Mouse (Mus musculus) retina, postnatal 7 days (tissue): ENCODE data around the gene Ctnnbip1.

Experiments used
- DNase-seq: peaks from one replicate; pipeline ENCODE4 v3.0.0-alpha.2; 2012; ENCODE audit warnings: low read depth, low spot score

Gene Ctnnbip1

DNA sequence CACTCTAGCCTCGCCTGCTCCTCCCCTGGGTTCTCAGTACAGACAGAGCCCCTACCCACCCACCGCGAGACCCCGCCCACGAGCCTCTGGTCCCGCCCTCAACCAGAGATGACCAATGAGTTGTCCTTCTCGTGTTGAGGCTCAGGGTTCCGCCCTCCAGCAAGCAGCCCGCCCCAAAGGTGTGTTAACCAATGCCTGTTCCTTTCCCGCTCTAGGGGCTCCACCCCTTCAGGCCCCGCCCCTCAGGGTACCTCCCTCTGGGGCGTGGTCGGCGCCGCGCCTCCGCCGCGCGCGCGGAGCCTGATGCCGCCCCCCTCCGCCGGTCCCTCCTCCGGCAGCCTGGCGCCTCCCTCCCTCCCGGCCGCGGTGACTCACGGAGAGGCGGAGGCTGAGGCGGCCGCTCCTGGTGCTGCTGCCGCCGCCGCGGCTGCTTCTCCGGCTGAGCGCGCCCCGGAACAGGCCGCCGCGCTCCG lies at the start of gene Ctnnbip1:
Gene Ctnnbip1 (plus strand): TSS at position 369 of the 473 bp plus-strand sequence.
- DNase-seq, result peak; percentile 93

- no peak for DNase-seq
Measured at GRCm38 (mm10) chr4:149469557-149469956, 48.5 kb upstream of the Ctnnbip1 start.

GRCm38 (mm10) chr4:149475096-149475495 lies 42.9 kb upstream of the Ctnnbip1 start:
- no peak for DNase-seq

- no peak for DNase-seq
Measured at GRCm38 (mm10) chr4:149477078-149477477, 41.0 kb upstream of the Ctnnbip1 start, which contains the start of gene Tmem274. Gene Tmem274 (plus strand): TSS chr4:149477378.

GRCm38 (mm10) chr4:149484566-149484965 lies 33.5 kb upstream of the Ctnnbip1 start:
- no peak for DNase-seq

GRCm38 (mm10) chr4:149485053-149485824 lies 32.8 kb upstream of the Ctnnbip1 start, which contains the start of the genes Nmnat1 and Lzic:
Gene Nmnat1 (minus strand): TSS chr4:149485202.
Gene Lzic (plus strand): TSS chr4:149485229.
- DNase-seq, result peak; percentile 87

DNA sequence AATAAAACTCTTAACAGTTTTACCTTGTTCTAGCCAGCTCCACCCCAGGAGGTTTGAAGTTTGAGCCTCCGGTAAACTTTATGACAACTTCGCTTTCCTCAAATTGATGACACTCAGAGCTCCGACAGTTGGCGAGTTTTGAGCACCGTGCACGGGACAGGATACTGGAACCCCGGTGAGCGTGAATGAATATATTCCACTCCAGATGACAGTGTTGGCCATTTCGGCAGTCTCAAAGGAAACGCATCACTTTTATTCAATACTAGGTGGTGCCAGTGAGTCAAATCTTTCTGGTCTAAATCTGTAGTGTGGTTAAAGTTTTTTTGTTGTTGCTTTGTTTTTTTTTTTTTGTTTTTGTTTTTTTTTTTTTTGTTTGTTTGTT lies 32.2 kb upstream of the Ctnnbip1 start:
- DNase-seq, result no peak

DNA sequence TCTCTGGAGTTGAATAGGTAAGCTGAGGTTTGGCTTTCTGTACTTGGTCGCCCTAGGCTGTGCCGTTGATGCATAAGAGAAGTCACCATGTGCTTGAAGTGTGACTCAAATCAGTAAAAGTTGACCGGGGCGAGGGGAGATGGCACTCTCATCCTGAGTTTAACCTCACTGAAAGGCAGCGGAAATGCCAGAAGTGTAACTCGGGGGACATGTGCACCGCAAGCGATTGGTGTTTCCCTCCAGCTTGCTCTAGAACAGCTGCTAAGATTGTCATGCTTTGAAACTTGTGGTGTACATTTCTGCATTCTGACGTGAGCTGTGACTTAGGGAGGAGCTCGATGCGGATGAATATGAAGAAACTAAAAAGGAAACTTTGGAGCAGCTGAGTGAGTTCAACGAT lies 30.3 kb upstream of the Ctnnbip1 start:
- DNase-seq, result no peak

DNA sequence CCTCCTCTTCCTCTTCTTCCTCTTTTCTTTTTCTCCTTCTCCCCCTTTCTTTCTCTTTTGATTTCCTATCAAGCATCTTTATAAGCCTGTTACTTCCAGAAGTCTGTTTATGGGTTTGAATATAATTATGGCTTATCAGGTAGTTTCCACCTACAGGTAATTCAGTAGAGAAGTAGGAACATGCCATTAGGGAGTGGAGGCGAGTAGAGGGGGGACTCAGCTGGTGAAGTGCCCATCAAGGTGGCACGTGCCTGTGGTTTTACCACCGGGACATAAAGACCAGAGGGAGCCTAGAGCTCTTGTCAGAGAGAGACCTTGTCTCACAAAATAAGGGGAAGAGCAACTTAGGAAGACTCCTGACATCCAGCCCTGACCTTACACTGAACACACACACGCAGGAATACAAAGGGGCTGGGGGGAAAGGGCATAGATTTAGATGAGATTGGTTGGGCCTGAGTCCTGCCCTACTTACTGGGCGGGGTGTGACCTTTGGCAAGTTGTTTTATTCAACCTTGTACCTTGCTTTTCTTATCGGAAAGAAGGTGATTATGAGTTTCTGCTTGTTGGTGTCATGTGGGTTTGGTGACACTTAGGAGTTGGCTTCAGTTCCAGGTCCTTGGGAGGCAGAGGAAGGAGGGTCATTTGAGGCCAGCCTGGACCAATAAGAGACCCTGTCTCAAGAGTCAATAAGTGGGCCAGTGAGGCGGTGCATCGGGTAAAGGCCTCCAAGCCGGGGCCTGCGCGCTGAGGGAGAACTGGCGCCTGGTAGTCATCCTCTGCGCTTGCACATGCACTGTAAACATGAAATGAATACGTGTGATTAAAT lies 28.4 kb upstream of the Ctnnbip1 start:
- DNase-seq, result no peak

GRCm38 (mm10) chr4:149491151-149491550 lies 26.9 kb upstream of the Ctnnbip1 start:
- no peak for DNase-seq

DNA sequence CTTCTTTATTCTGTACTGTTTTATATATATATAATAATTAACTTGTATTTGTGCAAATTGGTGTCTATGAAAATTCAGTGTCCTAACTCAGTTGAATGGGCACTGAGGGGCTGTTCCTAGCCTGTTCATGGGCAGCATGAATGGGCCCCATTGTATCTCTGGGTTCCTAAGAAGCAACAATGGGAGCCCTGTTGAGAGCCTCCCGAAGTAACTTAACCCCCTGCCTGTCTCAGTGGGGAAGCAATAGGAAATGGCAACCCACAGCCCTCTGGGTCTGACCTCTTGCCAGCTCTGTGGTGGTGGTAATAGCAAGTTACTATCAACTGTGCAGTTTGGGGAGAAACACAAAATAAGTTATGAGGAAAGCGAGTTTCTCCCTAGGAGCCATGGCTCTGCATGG lies 21.4 kb upstream of the Ctnnbip1 start:
- no peak for DNase-seq

DNA sequence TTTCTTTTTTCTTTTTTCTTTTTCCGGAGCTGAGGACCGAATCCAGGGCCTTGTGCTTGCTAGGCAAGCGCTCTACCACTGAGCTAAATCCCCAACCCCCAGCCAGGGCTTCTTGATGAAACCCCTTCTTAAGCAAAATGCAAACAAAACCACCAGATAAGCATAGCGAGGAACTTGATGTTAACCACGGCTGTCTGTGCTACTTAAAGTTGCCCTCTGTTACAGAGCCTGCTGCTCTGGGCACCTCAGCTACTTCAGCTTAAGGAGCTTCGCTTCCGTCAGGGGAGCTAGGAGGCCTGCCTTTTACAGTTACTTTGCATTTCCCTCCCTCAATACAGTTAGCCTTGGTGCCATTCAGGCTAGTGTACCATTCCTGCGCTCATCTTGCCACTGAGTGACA lies 19.1 kb upstream of the Ctnnbip1 start:
- no peak for DNase-seq

DNA sequence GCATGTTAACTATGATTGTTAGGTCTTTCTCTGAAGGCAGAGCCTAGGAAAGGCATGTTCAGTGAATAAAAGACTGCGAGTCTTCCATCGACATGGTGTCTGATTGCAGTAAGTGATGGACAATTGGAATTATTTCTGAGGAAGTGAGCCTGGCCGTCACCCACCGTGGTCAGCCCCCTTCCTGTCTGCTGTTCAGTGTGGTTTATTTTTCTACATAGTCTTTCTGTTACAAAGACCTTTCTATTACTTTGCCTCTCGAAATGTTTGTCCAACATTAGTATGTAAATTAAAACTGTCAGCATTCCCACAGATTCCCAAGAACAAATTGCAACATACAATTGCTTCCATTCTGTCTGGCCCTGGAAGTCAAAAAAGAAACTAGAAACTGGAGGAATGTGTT lies 18.2 kb upstream of the Ctnnbip1 start:
- DNase-seq, result no peak

DNA sequence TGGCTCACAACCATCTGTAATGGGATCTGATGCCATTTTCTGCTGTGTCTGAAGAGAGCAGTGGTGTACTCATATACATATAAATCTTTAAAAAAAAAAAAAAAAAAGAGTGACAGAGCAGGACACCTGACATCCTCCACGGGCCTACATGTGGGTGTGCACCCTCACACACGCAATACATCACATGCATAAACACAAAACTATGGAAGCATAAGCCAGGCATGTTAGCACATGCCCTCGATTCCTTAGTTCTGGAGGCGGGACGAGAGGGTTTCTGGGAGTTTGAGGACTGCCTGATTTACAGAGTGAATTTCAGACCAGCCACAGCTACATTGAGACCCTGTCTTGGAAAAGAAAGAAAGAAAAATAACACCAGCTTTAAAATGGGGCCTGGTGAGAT lies 13.7 kb upstream of the Ctnnbip1 start:
- no peak for DNase-seq

DNA sequence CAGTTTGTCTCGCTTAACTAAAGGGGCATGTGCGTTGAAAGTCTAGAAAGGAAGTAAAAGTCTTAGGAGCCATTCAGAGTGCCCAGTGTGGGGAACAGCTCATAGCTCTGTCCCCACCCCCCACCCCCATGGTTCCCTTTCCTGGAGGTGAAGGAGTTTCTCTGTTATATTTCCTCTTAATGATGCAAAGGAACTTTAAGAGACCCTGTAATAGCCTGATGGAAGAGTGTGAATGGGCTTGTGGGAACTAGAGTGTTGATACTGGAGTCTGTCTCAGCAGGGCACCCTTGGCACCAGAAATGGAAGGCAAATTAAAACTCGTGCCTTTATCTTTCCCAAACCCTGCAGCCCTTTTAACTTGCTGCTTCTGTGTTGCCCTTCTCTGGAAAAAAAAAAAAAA lies 13.2 kb upstream of the Ctnnbip1 start:
- DNase-seq, result no peak

DNA sequence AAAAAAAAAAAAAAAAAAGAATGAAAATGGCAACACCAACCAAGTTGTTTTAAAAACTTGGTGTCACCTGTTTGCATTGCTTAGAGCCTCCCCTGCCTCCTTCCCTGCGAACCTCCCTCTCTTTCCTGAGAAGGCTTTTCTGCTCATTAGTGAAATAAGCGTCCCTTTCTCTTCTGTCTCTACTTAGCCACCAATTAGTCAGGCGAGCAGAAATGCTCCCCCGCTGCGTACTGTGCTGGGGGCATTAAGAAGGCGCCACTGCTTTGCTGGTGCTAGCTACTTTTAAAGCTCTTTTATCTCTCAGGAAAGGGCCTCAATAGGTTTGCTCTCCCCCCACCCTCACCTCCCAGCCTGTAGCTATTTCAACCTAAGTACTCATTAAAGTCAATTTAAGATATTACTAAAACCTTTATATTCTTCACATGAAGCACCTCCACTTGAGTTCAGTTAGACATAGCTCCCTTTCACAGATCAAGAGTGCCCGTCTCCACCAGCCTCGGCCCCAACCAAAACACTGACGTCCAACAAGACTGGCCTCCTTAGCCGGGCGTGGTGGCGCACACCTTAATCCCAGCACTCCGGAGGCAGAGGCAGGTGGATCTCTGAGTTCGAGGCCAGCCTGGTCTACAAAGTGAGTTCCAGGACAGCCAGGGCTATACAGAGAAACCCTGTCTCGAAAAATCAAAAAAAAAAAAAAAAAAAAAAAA lies 12.6 kb upstream of the Ctnnbip1 start:
- no peak for DNase-seq

DNA sequence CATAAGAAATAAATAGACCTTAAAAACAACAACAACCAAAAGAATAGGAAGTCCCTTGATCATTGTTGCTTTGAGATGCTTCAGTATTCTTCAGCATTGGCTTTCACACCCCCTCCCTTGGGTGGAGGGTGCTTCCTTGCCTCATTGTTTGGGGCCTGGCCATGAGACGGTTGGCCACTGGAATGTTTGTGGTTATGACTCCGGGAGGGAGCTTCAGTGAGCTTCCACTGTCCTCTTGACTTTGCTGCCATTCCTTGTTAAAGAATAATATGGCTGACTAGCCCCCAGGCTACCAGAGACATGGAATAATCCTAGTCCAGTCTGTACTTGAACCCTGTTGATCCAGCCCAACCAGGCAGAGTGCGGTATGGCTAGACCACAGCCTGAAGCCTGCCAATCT lies 11.1 kb upstream of the Ctnnbip1 start:
- no peak for DNase-seq

DNA sequence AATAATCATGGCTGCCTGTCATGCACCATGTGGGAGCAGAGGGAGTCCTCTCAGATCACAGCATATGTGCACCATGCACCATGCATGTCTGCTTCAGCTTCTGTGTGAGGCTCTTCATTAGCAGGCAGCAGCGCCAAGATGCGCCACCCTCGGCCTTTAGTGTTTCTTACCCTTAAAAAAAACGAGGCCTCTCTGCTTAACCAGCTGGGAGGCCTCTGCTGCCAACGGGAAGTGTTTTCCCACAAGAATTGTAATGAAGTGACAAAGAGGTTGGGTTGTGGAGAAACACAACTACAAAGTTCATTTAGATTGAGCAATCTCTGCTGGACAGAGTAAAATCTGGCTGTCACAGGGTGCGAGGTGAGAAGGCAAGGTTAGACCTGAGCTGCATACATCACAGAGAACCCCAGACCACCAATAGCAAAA lies 6.8 kb upstream of the Ctnnbip1 start:
- no peak for DNase-seq

- no peak for DNase-seq
Measured at GRCm38 (mm10) chr4:149512072-149512471, 6.0 kb upstream of the Ctnnbip1 start.

- no peak for DNase-seq
Measured at GRCm38 (mm10) chr4:149515706-149516105, 2.3 kb upstream of the Ctnnbip1 start.

- no peak for DNase-seq
Measured at GRCm38 (mm10) chr4:149518351-149519220, 550 bp downstream of the Ctnnbip1 start.
